Mouse (Mus musculus) midbrain, embryonic 13.5 days (tissue): ENCODE results near the gene Lyg2. TPM values are rescaled to one million over a fixed set of nuclear protein-coding genes. Genes with fewer than 3 reads are reported as not detected.

Experiments
- ATAC-seq: fragments of 200-750 bp; cut with Nextera tagmentation; 2 replicates; pipeline ENCODE4 v1.8.0; 2017; ENCODE audit warnings: mild to moderate bottlenecking, moderate TSS enrichment, moderate library complexity
- H3K27ac ChIP-seq: fragments of 300-500 bp; sonication (generic); 2 replicates; pipeline ENCODE4 v1.5.1; 2015; ENCODE audit warnings: inconsistent platforms, mild to moderate bottlenecking, moderate library complexity
- H3K27me3 ChIP-seq: fragments of 300-500 bp; sonication (generic); 2 replicates; pipeline ENCODE4 v1.6.1; 2015; ENCODE audit warnings: mild to moderate bottlenecking, inconsistent platforms
- H3K36me3 ChIP-seq: fragments of 300-500 bp; sonication (generic); 2 replicates; pipeline ENCODE4 v1.6.1; 2015; ENCODE audit warnings: mild to moderate bottlenecking, inconsistent platforms
- H3K4me1 ChIP-seq: fragments of 300-500 bp; sonication (generic); replicated peaks from 2 replicates; pipeline ENCODE4 v1.6.1; 2015; ENCODE audit warnings: inconsistent platforms
- H3K4me2 ChIP-seq: fragments of 300-500 bp; sonication (generic); replicated peaks from 2 replicates; pipeline ENCODE4 v1.6.1; 2015; ENCODE audit warnings: moderate library complexity, mild to moderate bottlenecking, inconsistent platforms
- H3K4me3 ChIP-seq: fragments of 300-500 bp; sonication (generic); replicated peaks from 2 replicates; pipeline ENCODE4 v1.5.1; 2015; ENCODE audit warnings: mild to moderate bottlenecking, inconsistent platforms
- H3K9ac ChIP-seq: fragments of 300-500 bp; sonication (generic); replicated peaks from 2 replicates; pipeline ENCODE4 v1.6.1; 2015; ENCODE audit warnings: mild to moderate bottlenecking, inconsistent platforms
- H3K9me3 ChIP-seq: fragments of 300-500 bp; sonication (generic); 2 replicates; pipeline ENCODE4 v1.6.1; 2016; ENCODE audit warnings: mild to moderate bottlenecking, inconsistent platforms
- WGBS: fragments of 180-500 bp; shearing (Covaris S2); methylation state at CpG from one replicate; pipeline ENCODE4 v1.1.7; 2015; 5-methylcytosine and 5-hydroxymethylcytosine counted together
- polyA plus RNA-seq: library from polyadenylated mRNA; unstranded; fragments of >200 nt; fragmentation: Nextera tagmentation; extraction: Ambion mirVana; gene quantifications from 2 replicates; pipeline ENCODE4 v1.2.1, GENCODE M21; 2015

The Lyg2 gene
- polyA plus RNA-seq, 1 experiment from 2014 or later: not detected

GRCm38 (mm10) chr1:37877736-37878460, 38.4 kb downstream of the Lyg2 start:
- Histone ChIP-seq H3K36me3 (peaks cover 64% of the 10 kb centered on the region), H3K4me3 (no peak overlapping the region), H3K4me2 (no peak overlapping the region), H3K27me3 (no peaks in the 10 kb centered on the region), H3K4me1 (peaks cover 3% of the 10 kb centered on the region; the same call in 1 of the 2 replicates), H3K27ac (no peak overlapping the region), H3K9ac (no peak overlapping the region), H3K9me3 (no peaks in the 10 kb centered on the region)
- WGBS: 97% methylated on average over 13 of the region's 13 CpGs
- no peak for ATAC-seq

- H3K4me1 ChIP-seq: peaks cover 12% of the 10 kb centered on the region
- H3K36me3 ChIP-seq: peaks cover 35% of the 10 kb centered on the region
- no peak overlapping the region for H3K9ac ChIP-seq
- ATAC-seq: no peak
- WGBS: 94% methylated on average over 4 of the region's 4 CpGs
- H3K27ac ChIP-seq: no peak overlapping the region
- H3K4me2 ChIP-seq: peak overlapping the region; percentile 69
- 0 out of 2 replicates have a peak overlapping the region, but pooled peaks have one; percentile 55 for H3K4me3 ChIP-seq
- H3K27me3 ChIP-seq: peaks cover 11% of the 10 kb centered on the region
- H3K9me3 ChIP-seq: no peaks in the 10 kb centered on the region
These were observed 43.1 kb downstream of the Lyg2 start for GRCm38 (mm10) chr1:37873157-37873556.

- WGBS: 6% methylated on average over 33 of the region's 33 CpGs
- peak; percentile 94 for ATAC-seq
These were observed 43.9 kb downstream of the Lyg2 start for GRCm38 (mm10) chr1:37872131-37873067.

GRCm38 (mm10) chr1:37871704-37872103, 44.6 kb downstream of the Lyg2 start, which contains the start of gene Lipt1:
Gene Lipt1, plus strand, starts transcription at chr1:37871738.
- Histone ChIP-seq H3K27ac (peak within 1 kb of the TSS; percentile 71), H3K4me2 (peak within 1 kb of the TSS; percentile 69), H3K4me3 (peak within 1 kb of the TSS; percentile 55), H3K9me3 (no peaks in the 10 kb centered on the region), H3K27me3 (peaks cover 15% of the 10 kb centered on the region), H3K9ac (peak within 1 kb of the TSS; percentile 61), H3K36me3 (peaks cover 20% of the 10 kb centered on the region), H3K4me1 (peaks cover 12% of the 10 kb centered on the region)
- peak; percentile 69 for ATAC-seq
- 6% methylated on average over 7 of the region's 7 CpGs for WGBS

More at GRCm38 (mm10) chr1:37872131-37873067, 43.9 kb downstream of the Lyg2 start:
- peaks cover 27% of the 10 kb centered on the region for H3K36me3 ChIP-seq
- H3K4me1 ChIP-seq: peaks cover 12% of the 10 kb centered on the region
- H3K4me2 ChIP-seq: peak overlapping the region; percentile 69
- H3K4me3 ChIP-seq: peak overlapping the region; percentile 55
- H3K9me3 ChIP-seq: no peaks in the 10 kb centered on the region
- H3K27me3 ChIP-seq: peaks cover 15% of the 10 kb centered on the region
- H3K27ac ChIP-seq: peak overlapping the region; percentile 71
- H3K9ac ChIP-seq: peak overlapping the region; percentile 61

DNA sequence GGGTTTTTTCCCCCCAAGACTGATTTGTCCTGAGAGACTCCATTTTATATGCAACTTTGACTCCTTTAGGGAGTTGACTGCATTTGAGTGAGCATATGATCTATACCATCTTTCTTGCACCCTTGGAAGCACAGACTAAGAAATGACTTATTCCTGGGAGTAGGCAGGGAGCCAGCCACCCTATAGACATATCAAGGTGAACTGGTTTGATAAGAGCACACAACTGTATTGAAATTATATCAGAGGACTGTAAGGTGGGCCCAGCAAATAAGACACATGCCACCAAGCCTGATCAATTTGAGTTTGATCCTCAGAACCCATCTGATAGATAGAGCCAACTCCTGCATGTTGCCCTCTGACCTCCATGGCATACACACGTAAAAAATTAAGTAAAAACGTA, 46.9 kb downstream of the Lyg2 start:
- H3K9ac ChIP-seq: no peak overlapping the region
- H3K27me3 ChIP-seq: peaks cover 15% of the 10 kb centered on the region
- no peak overlapping the region for H3K4me2 ChIP-seq
- peaks cover 19% of the 10 kb centered on the region for H3K4me1 ChIP-seq
- no peaks in the 10 kb centered on the region for H3K36me3 ChIP-seq
- H3K9me3 ChIP-seq: no peaks in the 10 kb centered on the region
- no peak overlapping the region for H3K27ac ChIP-seq
- WGBS: 63% methylated on average over 2 of the region's 2 CpGs
- ATAC-seq: no peak
- H3K4me3 ChIP-seq: no peak overlapping the region

DNA sequence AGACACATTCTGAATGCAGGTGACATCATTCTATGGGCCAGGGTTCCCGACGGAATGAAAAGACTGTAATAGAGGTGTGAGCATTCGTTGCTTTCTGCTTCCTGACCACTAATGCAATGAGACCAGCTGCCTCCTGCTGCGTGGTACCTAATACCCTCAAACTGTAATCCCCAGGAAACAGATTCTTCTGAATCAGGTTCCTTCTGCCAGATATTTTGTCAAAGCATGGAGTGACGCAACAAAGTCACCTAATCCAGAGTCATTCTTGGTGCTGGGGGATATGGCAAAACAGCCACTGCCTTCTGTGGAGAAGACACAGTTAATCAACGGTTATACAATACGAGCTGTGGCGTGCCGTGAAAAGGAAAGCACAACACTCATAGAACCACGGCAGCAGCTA, 47.7 kb downstream of the Lyg2 start:
- Histone ChIP-seq H3K36me3 (no peaks in the 10 kb centered on the region), H3K27ac (no peak overlapping the region), H3K4me3 (no peak overlapping the region), H3K27me3 (peaks cover 15% of the 10 kb centered on the region), H3K4me2 (no peak overlapping the region), H3K9me3 (no peaks in the 10 kb centered on the region), H3K9ac (no peak overlapping the region), H3K4me1 (peaks cover 21% of the 10 kb centered on the region)
- 69% methylated on average over 10 of the region's 10 CpGs for WGBS
- ATAC-seq: no peak

- 71% methylated on average over 10 of the region's 10 CpGs for WGBS
- Histone ChIP-seq H3K27me3 (peaks cover 15% of the 10 kb centered on the region), H3K4me2 (no peak overlapping the region), H3K27ac (no peak overlapping the region), H3K4me3 (no peak overlapping the region), H3K36me3 (no peaks in the 10 kb centered on the region), H3K9me3 (no peaks in the 10 kb centered on the region), H3K4me1 (peaks cover 21% of the 10 kb centered on the region), H3K9ac (no peak overlapping the region)
- ATAC-seq: no peak
These were observed 48.5 kb downstream of the Lyg2 start for GRCm38 (mm10) chr1:37867684-37868322.

DNA sequence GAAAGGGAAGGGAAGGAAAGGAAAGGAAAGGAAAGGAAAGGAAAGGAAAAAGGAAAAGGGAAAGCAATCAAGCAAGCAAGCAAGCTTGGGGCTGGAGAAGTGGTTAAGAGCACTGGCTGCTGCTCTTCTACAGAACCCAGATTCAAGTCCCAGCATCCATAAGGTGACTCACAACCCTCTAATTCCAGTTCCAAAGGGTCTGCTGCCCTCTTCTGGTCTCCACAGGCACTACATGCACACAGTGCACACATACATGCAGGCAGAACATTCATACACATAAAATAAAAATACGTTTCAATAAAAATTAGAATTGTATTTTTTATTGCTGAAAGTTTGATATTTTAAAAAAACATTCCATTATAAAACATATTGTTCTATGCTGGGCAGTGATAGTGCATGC, 49.2 kb downstream of the Lyg2 start:
- Histone ChIP-seq H3K36me3 (no peaks in the 10 kb centered on the region), H3K4me2 (no peak overlapping the region), H3K9me3 (no peaks in the 10 kb centered on the region), H3K4me1 (peaks cover 17% of the 10 kb centered on the region), H3K9ac (no peak overlapping the region), H3K27ac (no peak overlapping the region), H3K4me3 (no peak overlapping the region), H3K27me3 (peaks cover 15% of the 10 kb centered on the region)
- 69% methylated on average over 1 of the region's 1 CpGs for WGBS
- ATAC-seq: no peak

DNA sequence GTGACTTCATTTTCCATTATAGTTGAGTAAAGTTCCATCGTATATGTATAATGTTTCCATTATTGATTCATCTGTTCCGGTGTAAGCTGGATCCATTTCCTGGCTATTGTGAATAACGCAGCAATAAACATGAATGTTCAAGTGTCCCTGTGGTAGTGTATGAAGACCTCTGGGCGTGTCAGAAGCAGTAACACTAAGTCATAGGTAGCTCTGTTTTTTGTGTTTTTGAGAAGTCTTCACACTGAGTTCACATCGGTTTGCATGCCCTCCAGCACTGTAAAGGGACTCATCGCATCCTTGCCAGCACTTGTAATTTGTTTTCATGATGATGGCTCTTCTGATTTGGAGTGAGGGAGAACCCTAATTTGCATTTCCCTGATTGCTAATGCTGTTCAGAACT, 50.0 kb downstream of the Lyg2 start, which contains the start of gene Tsga10:
Tsga10 (minus strand) TSS at position 144 of the 400 bp plus-strand sequence.
- Histone ChIP-seq H3K4me2 (peak within 1 kb of the TSS; percentile 67), H3K36me3 (no peaks in the 10 kb centered on the region), H3K4me3 (peak within 1 kb of the TSS; percentile 68), H3K4me1 (peaks cover 12% of the 10 kb centered on the region), H3K9ac (peak within 1 kb of the TSS; percentile 68), H3K27me3 (peaks cover 15% of the 10 kb centered on the region), H3K9me3 (no peaks in the 10 kb centered on the region), H3K27ac (peak within 1 kb of the TSS; percentile 91)
- 88% methylated on average over 6 of the region's 6 CpGs for WGBS
- no peak for ATAC-seq

- Histone ChIP-seq H3K4me2 (peak overlapping the region; percentile 67), H3K9me3 (no peaks in the 10 kb centered on the region), H3K27me3 (peaks cover 15% of the 10 kb centered on the region), H3K4me1 (peaks cover 12% of the 10 kb centered on the region), H3K27ac (peak overlapping the region; percentile 91), H3K4me3 (peak overlapping the region; percentile 68), H3K36me3 (no peaks in the 10 kb centered on the region), H3K9ac (peak overlapping the region; percentile 68)
- WGBS: 13% methylated on average over 23 of the region's 23 CpGs
- ATAC-seq: no peak
These were observed 50.7 kb downstream of the Lyg2 start for GRCm38 (mm10) chr1:37865401-37866215.
